Mouse (Mus musculus): ENCODE results near the gene Atrx.

GRCm38 (mm10) chrX:105901611-105902010 is 27.6 kb downstream of the Atrx start:
- TF ChIP-seq CTCF (IDR thresholded peaks at IDR 0.05; ENCODE audit: low read depth) (no peak), EP300 (IDR thresholded peaks at IDR 0.05; ENCODE audit: low read depth) (no peak)
